Mouse (Mus musculus) cerebellum, postnatal 25 days (tissue): ENCODE results near the gene Gm11236.
"Not testable (repeated sequence)": the region's sequence is repeated elsewhere in the genome, so short reads cannot be mapped to it uniquely, and the experiment has no call there.

Experiments used
- DNase-seq, 2 experiments: peaks; one replicate each; pipeline ENCODE4 v3.0.0; 2021; ENCODE audit warnings: mixed read lengths in 2 of 2

The Gm11236 gene

DNA sequence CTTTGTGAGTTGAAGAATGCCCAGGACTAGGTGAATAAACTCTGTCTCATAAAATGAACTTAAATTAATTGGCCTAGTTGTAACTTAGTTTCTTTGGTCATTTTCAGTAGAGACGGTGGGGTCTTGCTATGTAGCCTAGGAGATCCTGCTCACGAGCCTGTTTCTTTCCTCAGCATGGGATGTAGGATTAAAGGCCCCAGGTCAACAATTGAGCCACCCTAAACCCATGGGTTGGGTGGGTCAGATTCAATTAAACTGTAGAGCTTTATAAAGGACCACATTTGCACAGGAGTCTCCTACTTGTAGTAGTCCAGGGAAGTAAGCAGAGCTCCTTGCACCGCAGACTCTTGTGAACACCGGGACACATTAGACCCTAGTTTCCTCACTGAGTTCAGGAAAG, at the start of gene Gm11236:
Gm11236 (plus strand) TSS at position 301 of the 400 bp plus-strand sequence.
- DNase-seq = not testable (repeated sequence)

DNA sequence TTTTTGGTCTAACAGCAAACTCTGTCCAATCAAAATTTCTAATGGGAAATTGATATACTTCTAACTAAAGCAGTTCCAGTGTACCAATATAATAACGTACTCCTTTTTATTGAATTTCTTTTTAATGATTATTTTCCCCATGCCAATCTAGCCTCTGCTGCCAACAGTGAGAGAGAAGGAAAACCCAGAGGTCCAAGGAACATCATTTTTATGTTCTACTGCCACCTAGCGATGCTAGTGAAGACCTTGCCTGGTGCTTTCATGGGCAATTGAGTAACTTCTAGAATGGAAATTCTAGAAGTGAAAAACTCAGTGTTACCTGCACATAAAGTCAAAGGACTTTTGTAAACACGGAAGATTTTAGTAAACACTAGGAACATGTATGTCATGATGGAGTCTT, 38.7 kb upstream of the Gm11236 start:
- peak in 1 of 2 experiments; percentile 4 for DNase-seq

DNA sequence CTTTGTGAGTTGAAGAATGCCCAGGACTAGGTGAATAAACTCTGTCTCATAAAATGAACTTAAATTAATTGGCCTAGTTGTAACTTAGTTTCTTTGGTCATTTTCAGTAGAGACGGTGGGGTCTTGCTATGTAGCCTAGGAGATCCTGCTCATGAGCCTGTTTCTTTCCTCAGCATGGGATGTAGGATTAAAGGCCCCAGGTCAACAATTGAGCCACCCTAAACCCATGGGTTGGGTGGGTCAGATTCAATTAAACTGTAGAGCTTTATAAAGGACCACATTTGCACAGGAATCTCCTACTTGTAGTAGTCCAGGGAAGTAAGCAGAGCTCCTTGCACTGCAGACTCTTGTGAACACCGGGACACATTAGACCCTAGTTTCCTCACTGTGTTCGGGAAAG, 30.3 kb upstream of the Gm11236 start, which contains the start of gene Gm11238:
Gm11238 (plus strand) TSS at position 301 of the 400 bp plus-strand sequence.
- not testable (repeated sequence) for DNase-seq

DNA sequence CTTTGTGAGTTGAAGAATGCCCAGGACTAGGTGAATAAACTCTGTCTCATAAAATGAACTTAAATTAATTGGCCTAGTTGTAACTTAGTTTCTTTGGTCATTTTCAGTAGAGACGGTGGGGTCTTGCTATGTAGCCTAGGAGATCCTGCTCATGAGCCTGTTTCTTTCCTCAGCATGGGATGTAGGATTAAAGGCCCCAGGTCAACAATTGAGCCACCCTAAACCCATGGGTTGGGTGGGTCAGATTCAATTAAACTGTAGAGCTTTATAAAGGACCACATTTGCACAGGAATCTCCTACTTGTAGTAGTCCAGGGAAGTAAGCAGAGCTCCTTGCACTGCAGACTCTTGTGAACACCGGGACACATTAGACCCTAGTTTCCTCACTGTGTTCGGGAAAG, 15.2 kb upstream of the Gm11236 start, which contains the start of gene Gm11237:
Gm11237 (plus strand) TSS at position 301 of the 400 bp plus-strand sequence.
- not testable (repeated sequence) for DNase-seq

DNA sequence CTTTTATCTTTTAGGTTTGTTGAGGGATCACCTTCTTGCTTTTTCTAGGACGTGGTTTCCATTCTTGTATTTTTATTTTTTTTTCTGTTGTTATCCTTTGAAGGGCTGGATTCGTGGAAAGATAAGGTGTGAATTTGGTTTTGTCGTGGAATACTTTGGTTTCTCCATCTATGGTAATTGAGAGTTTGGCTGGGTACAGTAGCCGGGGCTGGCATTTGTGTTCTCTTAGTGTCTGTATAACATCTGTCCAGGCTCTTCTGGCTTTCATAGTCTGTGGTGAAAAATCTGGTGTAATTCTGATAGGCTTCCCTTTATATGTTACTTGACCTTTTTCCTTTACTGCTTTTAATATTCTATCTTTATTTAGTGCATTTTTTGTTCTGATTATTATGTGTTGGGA, 23.9 kb downstream of the Gm11236 start:
- DNase-seq = not testable (repeated sequence)

DNA sequence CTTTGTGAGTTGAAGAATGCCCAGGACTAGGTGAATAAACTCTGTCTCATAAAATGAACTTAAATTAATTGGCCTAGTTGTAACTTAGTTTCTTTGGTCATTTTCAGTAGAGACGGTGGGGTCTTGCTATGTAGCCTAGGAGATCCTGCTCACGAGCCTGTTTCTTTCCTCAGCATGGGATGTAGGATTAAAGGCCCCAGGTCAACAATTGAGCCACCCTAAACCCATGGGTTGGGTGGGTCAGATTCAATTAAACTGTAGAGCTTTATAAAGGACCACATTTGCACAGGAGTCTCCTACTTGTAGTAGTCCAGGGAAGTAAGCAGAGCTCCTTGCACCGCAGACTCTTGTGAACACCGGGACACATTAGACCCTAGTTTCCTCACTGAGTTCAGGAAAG, 30.1 kb downstream of the Gm11236 start, which contains the start of gene Gm11239:
Gm11239 (plus strand) TSS at position 301 of the 400 bp plus-strand sequence.
- DNase-seq = not testable (repeated sequence)

DNA sequence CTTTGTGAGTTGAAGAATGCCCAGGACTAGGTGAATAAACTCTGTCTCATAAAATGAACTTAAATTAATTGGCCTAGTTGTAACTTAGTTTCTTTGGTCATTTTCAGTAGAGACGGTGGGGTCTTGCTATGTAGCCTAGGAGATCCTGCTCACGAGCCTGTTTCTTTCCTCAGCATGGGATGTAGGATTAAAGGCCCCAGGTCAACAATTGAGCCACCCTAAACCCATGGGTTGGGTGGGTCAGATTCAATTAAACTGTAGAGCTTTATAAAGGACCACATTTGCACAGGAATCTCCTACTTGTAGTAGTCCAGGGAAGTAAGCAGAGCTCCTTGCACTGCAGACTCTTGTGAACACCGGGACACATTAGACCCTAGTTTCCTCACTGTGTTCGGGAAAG, 45.3 kb downstream of the Gm11236 start, which contains the start of gene Gm428:
Gm428 (plus strand) TSS at position 301 of the 400 bp plus-strand sequence.
- DNase-seq = not testable (repeated sequence)
